Mouse (Mus musculus): ENCODE results near the gene Sspn. TPM values are rescaled to one million over a fixed set of nuclear protein-coding genes. Genes with fewer than 3 reads are reported as not detected.

The Sspn gene
- total RNA-seq (2023) = not detected

GRCm38 (mm10) chr6:145931341-145931740 lies at the start of gene Sspn:
TSS of gene Sspn (plus strand) at chr6:145931641.

Other genes with a start within 250 kb of the Sspn start
- 1 to 10 TPM; 2.9 to 4.5 TPM for gene Rassf8, start 184.9 kb upstream of the Sspn start, total RNA-seq (2023)
- under 1 TPM; 0.12 to 0.15 TPM for gene Bhlhe41, start 66.1 kb upstream of the Sspn start, total RNA-seq (2023)